Mouse (Mus musculus) spleen, adult 2 months (tissue): ENCODE measurements at regions not wholly inside any gene's neighbourhood (a gene's known extent, or its start where the extent isn't known, plus 50 kb on each side); places are given as distances from the start of the nearest gene placed in this dataset.

Experiments used
- DNase-seq, 2 experiments: peaks; one replicate each; pipeline versions ENCODE4 v3.0.0 to v3.0.0-alpha.2; 2012 to 2021; ENCODE audit warnings: low spot score in 2 of 2, low read depth in 1 of 2
- H3K27ac ChIP-seq: fragments of 200-500 bp; 2 replicates; pipeline ENCODE4 v1.5.1; 2012; ENCODE audit warnings: low read length, inconsistent platforms; ENCODE audit not compliant: insufficient read depth
- H3K27me3 ChIP-seq: fragments of 200-500 bp; 2 replicates; pipeline ENCODE4 v1.6.1; 2012; ENCODE audit warnings: mild to moderate bottlenecking, moderate library complexity, low read length, inconsistent platforms; ENCODE audit not compliant: control insufficient read depth, insufficient read depth
- H3K36me3 ChIP-seq: fragments of 200-500 bp; 2 replicates; pipeline ENCODE4 v1.6.1; 2012; ENCODE audit warnings: mild to moderate bottlenecking, low read length, inconsistent platforms; ENCODE audit not compliant: control insufficient read depth, insufficient read depth
- H3K4me1 ChIP-seq: fragments of 200-500 bp; 2 replicates; pipeline ENCODE4 v1.6.1; 2011; ENCODE audit warnings: inconsistent platforms; ENCODE audit not compliant: control insufficient read depth, insufficient read depth, insufficient read length
- H3K4me3 ChIP-seq: fragments of 200-500 bp; 2 replicates; pipeline ENCODE4 v1.5.1; 2011; ENCODE audit warnings: mild to moderate bottlenecking, inconsistent platforms; ENCODE audit not compliant: insufficient read depth, insufficient read length; ENCODE audit errors: extremely low read depth
- CTCF ChIP-seq: fragments of 200-500 bp; IDR thresholded peaks from 2 replicates; pipeline ENCODE4 v1.5.1; 2011; ENCODE audit warnings: mild to moderate bottlenecking, inconsistent platforms; ENCODE audit not compliant: insufficient read depth, insufficient read length, insufficient replicate concordance; ENCODE audit errors: extremely low read depth
- POLR2A ChIP-seq: fragments of 200-500 bp; IDR thresholded peaks from 2 replicates; pipeline ENCODE4 v1.6.1; 2011; ENCODE audit warnings: low read depth, low read length, inconsistent platforms
- WGBS: fragments of 180-500 bp; shearing (Covaris S2); methylation state at CpG from one replicate; pipeline ENCODE4 v1.1.7; 2018; 5-methylcytosine and 5-hydroxymethylcytosine counted together

GRCm38 (mm10) chr5:74821969-74822368 is 119.3 kb upstream of the Lnx1 start:
- TF ChIP-seq POLR2A (no peak), CTCF (no peak)
- Histone ChIP-seq H3K36me3 (no peaks in the 10 kb centered on the region), H3K4me1 (no peaks in the 10 kb centered on the region), H3K27ac (no peak overlapping the region), H3K4me3 (no peak overlapping the region), H3K27me3 (no peaks in the 10 kb centered on the region)
- 63% methylated on average over 4 of the region's 4 CpGs for WGBS
- DNase-seq: no peak

GRCm38 (mm10) chr5:74816523-74816922 is 113.8 kb upstream of the Lnx1 start:
- WGBS: 77% methylated on average over 5 of the region's 5 CpGs
- no peak for DNase-seq
- Histone ChIP-seq H3K4me3 (no peak overlapping the region), H3K27me3 (no peaks in the 10 kb centered on the region), H3K27ac (no peak overlapping the region), H3K4me1 (no peaks in the 10 kb centered on the region), H3K36me3 (no peaks in the 10 kb centered on the region)
- TF ChIP-seq POLR2A: no peak
- no peak for TF ChIP-seq CTCF

DNA sequence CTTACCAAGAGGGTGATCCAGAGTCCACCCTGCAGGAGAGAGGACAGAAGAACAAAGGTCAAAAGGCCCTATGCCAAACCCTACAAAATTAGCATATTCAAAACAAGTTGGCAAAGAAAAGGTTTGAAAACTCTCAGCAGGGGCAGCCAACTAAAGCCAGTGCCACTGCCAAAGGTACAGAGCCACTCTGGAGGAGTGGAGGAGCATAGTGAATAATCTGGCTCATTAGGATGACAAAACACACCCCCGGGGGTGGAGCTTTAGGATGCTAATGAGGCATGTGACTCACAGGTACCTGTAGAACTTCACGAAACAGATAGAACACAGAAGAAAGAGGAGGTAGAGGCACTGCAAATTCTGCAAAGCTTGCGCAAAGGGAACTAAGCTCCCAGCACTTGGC is 110.7 kb upstream of the Lnx1 start:
- Histone ChIP-seq H3K27ac (no peak overlapping the region), H3K4me1 (no peaks in the 10 kb centered on the region), H3K27me3 (no peaks in the 10 kb centered on the region), H3K4me3 (no peak overlapping the region), H3K36me3 (no peaks in the 10 kb centered on the region)
- no peak for DNase-seq
- 63% methylated on average over 3 of the region's 3 CpGs for WGBS
- TF ChIP-seq CTCF (no peak), POLR2A (no peak)

- Histone ChIP-seq H3K4me3 (no peak overlapping the region), H3K4me1 (no peaks in the 10 kb centered on the region), H3K27ac (no peak overlapping the region), H3K27me3 (no peaks in the 10 kb centered on the region), H3K36me3 (no peaks in the 10 kb centered on the region)
- no peak for DNase-seq
- WGBS: 90% methylated on average over 7 of the region's 7 CpGs
- TF ChIP-seq CTCF (no peak), POLR2A (no peak)
Measured at GRCm38 (mm10) chr5:74811046-74811445, 108.3 kb upstream of the Lnx1 start.

GRCm38 (mm10) chr5:74807581-74808221 is 105.0 kb upstream of the Lnx1 start:
- no peak for DNase-seq
- Histone ChIP-seq H3K27me3 (no peaks in the 10 kb centered on the region), H3K4me1 (no peaks in the 10 kb centered on the region), H3K27ac (no peak overlapping the region), H3K4me3 (no peak overlapping the region), H3K36me3 (no peaks in the 10 kb centered on the region)
- 81% methylated on average over 5 of the region's 5 CpGs for WGBS
- TF ChIP-seq POLR2A (no peak), CTCF (no peak)

GRCm38 (mm10) chr5:74801946-74802345 is 99.2 kb upstream of the Lnx1 start:
- 58% methylated on average over 10 of the region's 10 CpGs for WGBS
- Histone ChIP-seq H3K27me3 (no peaks in the 10 kb centered on the region), H3K36me3 (no peaks in the 10 kb centered on the region), H3K27ac (no peak overlapping the region), H3K4me1 (no peaks in the 10 kb centered on the region), H3K4me3 (no peak overlapping the region)
- no peak for TF ChIP-seq CTCF
- TF ChIP-seq POLR2A: no peak
- no peak for DNase-seq

DNA sequence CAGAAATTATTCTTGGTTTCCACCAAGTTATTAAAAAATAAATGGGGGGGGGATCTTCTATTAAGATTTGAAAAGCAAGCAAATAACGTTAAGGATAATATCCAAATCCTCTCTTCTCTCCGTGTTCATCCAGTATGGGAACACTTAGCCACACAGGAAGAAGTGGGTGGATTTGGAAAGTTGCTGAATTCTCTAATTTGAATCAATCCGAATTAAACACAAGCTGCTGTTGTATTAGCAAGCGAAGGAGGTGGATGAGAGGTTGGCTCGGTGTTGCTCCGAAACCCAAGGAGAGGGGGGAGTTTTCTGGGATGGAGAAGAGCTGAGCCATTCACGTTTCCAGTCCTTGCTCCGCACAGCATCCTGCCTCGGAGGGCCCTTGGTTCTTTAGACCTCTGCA is 97.6 kb upstream of the Lnx1 start:
- Histone ChIP-seq H3K27me3 (no peaks in the 10 kb centered on the region), H3K4me3 (no peak overlapping the region), H3K4me1 (no peaks in the 10 kb centered on the region), H3K27ac (no peak overlapping the region), H3K36me3 (no peaks in the 10 kb centered on the region)
- 78% methylated on average over 9 of the region's 9 CpGs for WGBS
- no peak for TF ChIP-seq CTCF
- no peak for TF ChIP-seq POLR2A
- DNase-seq: no peak
